Mouse (Mus musculus): ENCODE results near the gene Csnk1e.
A peak's percentile ranks its signal among the peaks of the same experiment; 100 is the strongest.

The Csnk1e gene

GRCm38 (mm10) chr15:79429527-79429926 is 25.8 kb downstream of the Csnk1e start:
- ATAC-seq (ENCODE audit: insufficient number of reproducible peaks, low FRiP score, low TSS enrichment), result no peak

- ATAC-seq (ENCODE audit: insufficient number of reproducible peaks, low FRiP score, low TSS enrichment), result no peak
Observed at GRCm38 (mm10) chr15:79428616-79429015, 26.8 kb downstream of the Csnk1e start.

- ATAC-seq (ENCODE audit: insufficient number of reproducible peaks, low FRiP score, low TSS enrichment), result no peak
Observed at GRCm38 (mm10) chr15:79427516-79427915, 27.9 kb downstream of the Csnk1e start.

GRCm38 (mm10) chr15:79425516-79425915 is 29.9 kb downstream of the Csnk1e start:
- ATAC-seq (ENCODE audit: insufficient number of reproducible peaks, low FRiP score, low TSS enrichment), result no peak

- ATAC-seq (ENCODE audit: insufficient number of reproducible peaks, low FRiP score, low TSS enrichment), result no peak
Observed at GRCm38 (mm10) chr15:79424602-79425001, 30.8 kb downstream of the Csnk1e start.

GRCm38 (mm10) chr15:79422715-79423243 is 32.6 kb downstream of the Csnk1e start:
- no peak for ATAC-seq (ENCODE audit: insufficient number of reproducible peaks, low FRiP score, low TSS enrichment)

- no peak for ATAC-seq (ENCODE audit: insufficient number of reproducible peaks, low FRiP score, low TSS enrichment)
Observed at GRCm38 (mm10) chr15:79418677-79419076, 36.7 kb downstream of the Csnk1e start.

- ATAC-seq (ENCODE audit: insufficient number of reproducible peaks, low FRiP score, low TSS enrichment), result no peak
Observed at GRCm38 (mm10) chr15:79418265-79418664, 37.1 kb downstream of the Csnk1e start.

- no peak for ATAC-seq (ENCODE audit: insufficient number of reproducible peaks, low FRiP score, low TSS enrichment)
Observed at GRCm38 (mm10) chr15:79417379-79417778, 38.0 kb downstream of the Csnk1e start.

- no peak for ATAC-seq (ENCODE audit: insufficient number of reproducible peaks, low FRiP score, low TSS enrichment)
Observed at GRCm38 (mm10) chr15:79416460-79417085, 38.8 kb downstream of the Csnk1e start.

- no peak for ATAC-seq (ENCODE audit: insufficient number of reproducible peaks, low FRiP score, low TSS enrichment)
Observed at GRCm38 (mm10) chr15:79414513-79414912, 40.9 kb downstream of the Csnk1e start.

- ATAC-seq (ENCODE audit: insufficient number of reproducible peaks, low FRiP score, low TSS enrichment), result no peak
Observed at GRCm38 (mm10) chr15:79413802-79414201, 41.6 kb downstream of the Csnk1e start.

GRCm38 (mm10) chr15:79413201-79413600 is 42.2 kb downstream of the Csnk1e start:
- ATAC-seq (ENCODE audit: insufficient number of reproducible peaks, low FRiP score, low TSS enrichment), result no peak

- no peak for ATAC-seq (ENCODE audit: insufficient number of reproducible peaks, low FRiP score, low TSS enrichment)
Observed at GRCm38 (mm10) chr15:79411363-79412065, 43.9 kb downstream of the Csnk1e start.

GRCm38 (mm10) chr15:79409077-79409573 is 46.2 kb downstream of the Csnk1e start:
- ATAC-seq (ENCODE audit: insufficient number of reproducible peaks, low FRiP score, low TSS enrichment), result no peak

GRCm38 (mm10) chr15:79406564-79406963 is 48.8 kb downstream of the Csnk1e start:
- ATAC-seq (ENCODE audit: insufficient number of reproducible peaks, low FRiP score, low TSS enrichment), result no peak

GRCm38 (mm10) chr15:79404277-79404676 is 51.1 kb downstream of the Csnk1e start:
- no peak for ATAC-seq (ENCODE audit: insufficient number of reproducible peaks, low FRiP score, low TSS enrichment)

GRCm38 (mm10) chr15:79403763-79404210 is 51.6 kb downstream of the Csnk1e start:
- ATAC-seq (ENCODE audit: insufficient number of reproducible peaks, low FRiP score, low TSS enrichment), result no peak

- peak; percentile 82 for ATAC-seq (ENCODE audit: insufficient number of reproducible peaks, low FRiP score, low TSS enrichment)
Observed at GRCm38 (mm10) chr15:79402836-79403762, 52.3 kb downstream of the Csnk1e start, which contains the start of gene Tmem184b. TSS of gene Tmem184b (minus strand) at chr15:79403569.

- no peak for ATAC-seq (ENCODE audit: insufficient number of reproducible peaks, low FRiP score, low TSS enrichment)
Observed at GRCm38 (mm10) chr15:79402176-79402575, 53.2 kb downstream of the Csnk1e start.
